Mouse (Mus musculus) hindlimb bud, embryonic 11.5 days (tissue): Measurements from ENCODE around the gene Esp8.
"Not testable (repeated sequence)": the region's sequence is repeated elsewhere in the genome, so short reads cannot be mapped to it uniquely, and the experiment has no call there.

ENCODE experiments used
- DNase-seq: peaks from one replicate; pipeline ENCODE4 v3.0.0-alpha.2; 2012; ENCODE audit warnings: low read depth, low spot score; ENCODE audit errors: extremely low spot score

The Esp8 gene

GRCm38 (mm10) chr17:40519818-40520217, at the start of gene Esp8:
Gene Esp8, plus strand, starts transcription at chr17:40520022.
- no peak for DNase-seq

GRCm38 (mm10) chr17:40483566-40483965, 36.3 kb upstream of the Esp8 start:
- not testable (repeated sequence) for DNase-seq

- not testable (repeated sequence) for DNase-seq
Measured at GRCm38 (mm10) chr17:40495468-40496185, 24.2 kb upstream of the Esp8 start.

- no peak for DNase-seq
Measured at GRCm38 (mm10) chr17:40529813-40530212, 10.0 kb downstream of the Esp8 start.

GRCm38 (mm10) chr17:40531147-40531546, 11.3 kb downstream of the Esp8 start:
- DNase-seq: no peak

- DNase-seq: not testable (repeated sequence)
Measured at GRCm38 (mm10) chr17:40547005-40547404, 27.2 kb downstream of the Esp8 start.

GRCm38 (mm10) chr17:40553470-40553869, 33.6 kb downstream of the Esp8 start:
- DNase-seq: peak; percentile 14

GRCm38 (mm10) chr17:40561207-40561606, 41.4 kb downstream of the Esp8 start, which contains the start of gene Esp6:
Gene Esp6, plus strand, starts transcription at chr17:40561507.
- DNase-seq: no peak
